Mouse (Mus musculus) liver, embryonic 14.5 days (tissue): ENCODE results near the gene Aanat. TPM values are rescaled to one million over a fixed set of nuclear protein-coding genes. Genes with fewer than 3 reads are reported as not detected.
A peak's percentile ranks its signal among the peaks of the same experiment; 100 is the strongest.

ENCODE experiments used
- ATAC-seq: fragments of 200-750 bp; cut with Nextera tagmentation; 2 replicates; pipeline ENCODE4 v1.8.0; 2017; ENCODE audit warnings: moderate number of reproducible peaks, mild to moderate bottlenecking, moderate library complexity; ENCODE audit not compliant: insufficient read depth
- DNase-seq, 3 experiments: peaks; one replicate each; pipeline ENCODE4 v3.0.0-alpha.2; 2012 to 2013; ENCODE audit warnings: low read depth in 3 of 3, low spot score in 3 of 3
- H3K27ac ChIP-seq: fragments of 300-500 bp; sonication (generic); 2 replicates; pipeline ENCODE4 v1.5.1; 2014; ENCODE audit warnings: moderate library complexity, mild to moderate bottlenecking, control low read depth, inconsistent platforms
- H3K27me3 ChIP-seq: fragments of 300-500 bp; sonication (generic); 2 replicates; pipeline ENCODE4 v1.6.1; 2014; ENCODE audit warnings: mild to moderate bottlenecking, low read length, moderate library complexity; ENCODE audit not compliant: control insufficient read depth, insufficient read depth
- H3K36me3 ChIP-seq: fragments of 300-500 bp; sonication (generic); replicated peaks from 2 replicates; pipeline ENCODE4 v1.6.1; 2014; ENCODE audit warnings: low read depth; ENCODE audit not compliant: control insufficient read depth, insufficient read depth
- H3K4me1 ChIP-seq, 2 experiments: fragments of 200-500 bp in 1 of 2; fragments of 300-500 bp in 1 of 2; sonication (generic) in 1 of 2; replicated peaks; 2 replicates each; pipeline ENCODE4 v1.6.1; 2012 to 2014; ENCODE audit warnings: antibody characterized with exemption in 1 of 2, inconsistent platforms in 1 of 2, low read length in 1 of 2; ENCODE audit not compliant: control insufficient read depth in 2 of 2, insufficient read depth in 2 of 2
- H3K4me2 ChIP-seq: fragments of 300-500 bp; sonication (generic); 2 replicates; pipeline ENCODE4 v1.6.1; 2014; ENCODE audit warnings: low read depth, mild to moderate bottlenecking, control low read depth, moderate library complexity
- H3K4me3 ChIP-seq, 2 experiments: fragments of 200-500 bp in 1 of 2; fragments of 300-500 bp in 1 of 2; sonication (generic) in 1 of 2; 2 replicates each; pipeline ENCODE4 v1.5.1; 2012 to 2014; ENCODE audit warnings: low read depth in 2 of 2, low read length in 2 of 2, mild to moderate bottlenecking in 2 of 2, control low read depth in 1 of 2, inconsistent platforms in 1 of 2, moderate library complexity in 1 of 2; ENCODE audit not compliant: insufficient read depth in 1 of 2
- H3K9ac ChIP-seq: fragments of 300-500 bp; sonication (generic); replicated peaks from 2 replicates; pipeline ENCODE4 v1.6.1; 2014; ENCODE audit warnings: mild to moderate bottlenecking, control low read depth, moderate library complexity
- H3K9me3 ChIP-seq: fragments of 300-500 bp; sonication (generic); 2 replicates; pipeline ENCODE4 v1.6.1; 2016; ENCODE audit warnings: low read length, mixed read lengths; ENCODE audit not compliant: control insufficient read depth
- CTCF ChIP-seq: IDR thresholded peaks from 2 replicates; pipeline ENCODE4 v1.5.1; 2016; ENCODE audit warnings: antibody characterized with exemption, low read depth, control low read depth
- EP300 ChIP-seq: IDR thresholded peaks from 2 replicates; pipeline ENCODE4 v1.6.1; 2016; ENCODE audit warnings: antibody characterized with exemption, low read depth
- WGBS: fragments of 180-500 bp; shearing (Covaris S2); extraction: QIAGEN DNeasy Blood & Tissue Kit; methylation state at CpG from one replicate; pipeline ENCODE4 v1.1.7; 2014; ENCODE audit not compliant: insufficient replicate concordance; 5-methylcytosine and 5-hydroxymethylcytosine counted together
- polyA plus RNA-seq, 2 experiments: library from polyadenylated mRNA; depleted of rRNA in 1 of 2; stranded (reverse) in 1 of 2; unstranded in 1 of 2; fragments of >200 nt; fragmentation: Nextera tagmentation in 1 of 2; extraction: Ambion mirVana in 1 of 2; gene quantifications; 2 replicates each; pipeline versions ENCODE4 v1.2.1 to v1.2.3; 2012 to 2014

Gene Aanat
- polyA plus RNA-seq, 2 experiments: not detected

- peaks cover 36 to 55% of the 10 kb centered on the region in 2 experiments for H3K4me1 ChIP-seq
Measured at GRCm38 (mm10) chr11:116567531-116567930, 18.7 kb upstream of the Aanat start.

GRCm38 (mm10) chr11:116570821-116571220 is 15.4 kb upstream of the Aanat start:
- Histone ChIP-seq H3K9ac (peak overlapping the region; percentile 71), H3K27ac (peak overlapping the region; percentile 100), H3K36me3 (no peaks in the 10 kb centered on the region; the same call in 1 of the 2 replicates), H3K4me1 (peaks cover 64 to 78% of the 10 kb centered on the region in 2 experiments), H3K4me2 (peak overlapping the region; percentile 82), H3K27me3 (no peaks in the 10 kb centered on the region), H3K9me3 (no peaks in the 10 kb centered on the region), H3K4me3 (no peak overlapping the region; a peak in 1 of 4 replicates)
- WGBS: 79% methylated on average over 7 of the region's 7 CpGs
- ATAC-seq (no peak), DNase-seq (no peak)
- TF ChIP-seq EP300 (no peak), CTCF (no peak)

More at GRCm38 (mm10) chr11:116567531-116567930, 18.7 kb upstream of the Aanat start:
- Histone ChIP-seq H3K27me3 (no peaks in the 10 kb centered on the region), H3K4me2 (no peak overlapping the region), H3K36me3 (no peaks in the 10 kb centered on the region; the same call in 1 of the 2 replicates), H3K27ac (no peak overlapping the region), H3K9me3 (no peaks in the 10 kb centered on the region), H3K9ac (no peak overlapping the region), H3K4me3 (no peak overlapping the region)
- TF ChIP-seq CTCF: no peak
- TF ChIP-seq EP300: no peak
- no peak for DNase-seq
- WGBS: 94% methylated on average over 8 of the region's 8 CpGs
- no peak for ATAC-seq

- H3K4me2 ChIP-seq: peak overlapping the region; percentile 82
- WGBS: 22% methylated on average over 19 of the region's 19 CpGs
- TF ChIP-seq CTCF: no peak
- peak; percentile 72 for TF ChIP-seq EP300
- peak overlapping the region; percentile 100 for H3K27ac ChIP-seq
- no peaks in the 10 kb centered on the region for H3K27me3 ChIP-seq
- peak overlapping the region; percentile 47 to 53 for H3K4me3 ChIP-seq
- H3K4me1 ChIP-seq: peaks cover 73 to 85% of the 10 kb centered on the region in 2 experiments
- H3K9me3 ChIP-seq: no peaks in the 10 kb centered on the region
- H3K36me3 ChIP-seq: peaks cover 3% of the 10 kb centered on the region
- H3K9ac ChIP-seq: peak overlapping the region; percentile 83
- ATAC-seq (peak; percentile 71), DNase-seq (peak; percentile 83)
Measured at GRCm38 (mm10) chr11:116571767-116572679, 14.2 kb upstream of the Aanat start.

GRCm38 (mm10) chr11:116572756-116573543 is 13.3 kb upstream of the Aanat start:
- H3K4me2 ChIP-seq: peak overlapping the region; percentile 82
- H3K9me3 ChIP-seq: no peaks in the 10 kb centered on the region
- peak overlapping the region; percentile 100 for H3K27ac ChIP-seq
- no peaks in the 10 kb centered on the region for H3K27me3 ChIP-seq
- TF ChIP-seq CTCF (no peak), EP300 (peak; percentile 87)
- peak overlapping the region; percentile 83 for H3K9ac ChIP-seq
- DNase-seq: peak; percentile 82 to 89 (median 82)
- peak overlapping the region; percentile 47 to 53 for H3K4me3 ChIP-seq
- H3K4me1 ChIP-seq: peaks cover 73 to 78% of the 10 kb centered on the region in 2 experiments
- ATAC-seq: peak; percentile 83
- H3K36me3 ChIP-seq: peaks cover 7% of the 10 kb centered on the region
- WGBS: 29% methylated on average over 12 of the region's 12 CpGs
